Mouse (Mus musculus): Measurements from ENCODE around the gene Sigmar1.

GRCm38 (mm10) chr4:41711705-41712375, 44.1 kb downstream of the Sigmar1 start:
- TF ChIP-seq EP300 (IDR thresholded peaks at IDR 0.05; ENCODE audit: low read depth) (no peak), CTCF (IDR thresholded peaks at IDR 0.05; ENCODE audit: low read depth) (no peak)
